Mouse (Mus musculus) testis, adult 2 months (tissue): Measurements from ENCODE around the gene Usp44. TPM values are rescaled to one million over a fixed set of nuclear protein-coding genes. Genes with fewer than 3 reads are reported as not detected.

Experiments
- H3K27ac ChIP-seq: fragments of 200-500 bp; 2 replicates; pipeline ENCODE4 v1.5.1; 2012; ENCODE audit warnings: low read depth, low read length; ENCODE audit not compliant: control insufficient read depth, insufficient read depth
- H3K27me3 ChIP-seq: fragments of 200-500 bp; 2 replicates; pipeline ENCODE4 v1.6.1; 2012; ENCODE audit warnings: mild to moderate bottlenecking, low read length, moderate library complexity; ENCODE audit not compliant: control insufficient read depth, insufficient read depth
- H3K36me3 ChIP-seq: fragments of 200-500 bp; 2 replicates; pipeline ENCODE4 v1.6.1; 2012; ENCODE audit warnings: mild to moderate bottlenecking, low read length; ENCODE audit not compliant: control insufficient read depth, insufficient read depth
- H3K4me1 ChIP-seq: fragments of 200-500 bp; 2 replicates; pipeline ENCODE4 v1.6.1; 2012; ENCODE audit warnings: low read length; ENCODE audit not compliant: control insufficient read depth, insufficient read depth
- H3K4me3 ChIP-seq: fragments of 200-500 bp; 2 replicates; pipeline ENCODE4 v1.5.1; 2012; ENCODE audit warnings: low read depth, mild to moderate bottlenecking, low read length, moderate library complexity, mixed read lengths; ENCODE audit not compliant: control insufficient read depth
- CTCF ChIP-seq: fragments of 200-500 bp; IDR thresholded peaks from 2 replicates; pipeline ENCODE4 v1.5.1; 2012; ENCODE audit warnings: low read depth, mild to moderate bottlenecking, inconsistent platforms, low read length, moderate library complexity; ENCODE audit not compliant: control insufficient read depth, insufficient read depth, insufficient replicate concordance
- POLR2A ChIP-seq: fragments of 200-500 bp; IDR thresholded peaks from 2 replicates; pipeline ENCODE4 v1.6.1; 2012; ENCODE audit warnings: low read depth, mild to moderate bottlenecking, inconsistent platforms, low read length, moderate library complexity; ENCODE audit not compliant: control insufficient read depth
- polyA plus RNA-seq: library from polyadenylated mRNA; depleted of rRNA; stranded (reverse); fragments of >200 nt; gene quantifications from 2 replicates; pipeline ENCODE4 v1.2.3, GENCODE M21; 2012

The Usp44 gene
- polyA plus RNA-seq, 1 experiment = 122 TPM

DNA sequence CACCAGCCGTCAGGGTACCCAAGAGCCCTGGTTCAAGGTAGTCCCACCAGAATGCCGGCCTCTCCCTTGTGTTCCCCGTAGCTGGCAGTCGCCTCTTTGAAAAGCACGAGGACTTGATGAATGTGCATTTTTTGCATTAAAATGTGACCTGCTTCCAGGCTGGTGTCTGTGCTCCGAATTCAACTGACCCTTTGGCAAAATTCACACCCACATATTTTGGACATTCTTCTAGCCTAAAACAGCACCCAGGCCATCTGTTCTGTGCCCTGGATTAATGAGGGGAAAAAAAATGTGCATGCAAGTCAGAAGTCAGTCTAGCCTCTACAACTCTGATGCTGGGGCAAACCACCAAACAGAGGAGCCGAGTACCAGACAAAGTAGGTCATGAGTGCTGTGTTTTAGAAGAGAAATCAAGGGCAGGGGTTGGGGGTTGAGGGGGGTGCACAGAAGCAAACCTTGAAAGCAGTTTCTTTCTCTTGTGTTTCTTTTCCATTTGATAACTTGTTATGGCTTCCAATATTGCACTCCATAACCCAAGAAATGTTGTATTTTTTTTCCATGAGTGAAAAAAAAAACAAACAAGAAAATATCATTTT is 20.7 kb upstream of the Usp44 start:
- Histone ChIP-seq H3K27ac (no peak overlapping the region), H3K36me3 (no peaks in the 10 kb centered on the region), H3K4me3 (no peak overlapping the region), H3K27me3 (no peaks in the 10 kb centered on the region), H3K4me1 (no peaks in the 10 kb centered on the region)
- TF ChIP-seq CTCF (no peak), POLR2A (no peak)

DNA sequence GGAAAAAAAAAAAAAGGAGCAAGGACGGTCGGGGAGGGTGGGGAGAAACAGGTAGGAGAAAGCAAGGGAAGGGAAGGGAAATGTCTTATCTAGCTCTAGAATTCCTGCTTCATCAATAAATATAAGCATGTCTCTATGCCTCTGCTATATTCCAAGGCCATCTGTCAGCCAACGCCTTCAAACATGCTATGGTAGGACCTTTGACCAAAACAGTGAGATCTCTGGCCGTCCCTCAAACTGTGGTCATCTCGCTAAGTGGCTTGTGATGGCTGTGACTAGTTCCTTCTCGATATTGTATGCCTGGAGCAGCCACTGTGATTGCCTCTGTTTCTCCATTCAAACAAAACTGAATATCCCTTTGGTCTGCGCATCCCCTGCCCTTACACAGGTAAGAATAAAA is 19.3 kb upstream of the Usp44 start:
- TF ChIP-seq CTCF (no peak), POLR2A (no peak)
- Histone ChIP-seq H3K4me1 (no peaks in the 10 kb centered on the region), H3K27ac (no peak overlapping the region), H3K4me3 (no peak overlapping the region), H3K27me3 (no peaks in the 10 kb centered on the region), H3K36me3 (no peaks in the 10 kb centered on the region)

DNA sequence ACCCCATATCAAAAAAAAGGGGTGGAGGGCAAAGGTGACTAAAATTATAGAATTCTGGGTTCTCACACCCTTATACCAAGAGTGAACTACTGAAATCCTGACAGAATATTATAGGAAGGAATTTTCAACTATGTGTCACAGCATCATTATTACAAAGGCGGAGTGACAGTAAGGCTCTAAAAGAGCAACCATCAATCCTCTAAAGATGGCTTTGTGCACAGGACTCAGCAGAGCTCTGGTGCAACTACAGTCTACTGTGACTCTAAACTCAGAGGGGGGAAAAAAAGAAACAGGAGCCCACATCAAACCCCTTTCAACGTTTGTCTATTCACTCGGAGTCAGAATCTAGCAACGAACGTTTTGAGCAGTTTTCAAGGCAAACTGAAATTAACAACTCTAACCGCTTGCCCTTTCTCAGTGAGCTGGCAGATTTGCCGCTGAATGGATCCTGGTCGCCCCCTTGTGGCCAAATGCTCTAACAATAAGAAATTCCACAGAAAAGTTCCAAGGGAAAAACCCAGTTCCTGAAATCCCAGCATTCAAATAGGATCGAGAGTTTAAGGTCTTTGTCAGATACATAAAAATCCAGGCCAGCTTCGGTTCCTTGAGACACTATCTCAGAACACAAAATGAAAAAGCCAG is 18.5 kb upstream of the Usp44 start:
- H3K36me3 ChIP-seq = no peaks in the 10 kb centered on the region
- H3K27me3 ChIP-seq = no peaks in the 10 kb centered on the region
- H3K4me3 ChIP-seq = no peak overlapping the region
- no peaks in the 10 kb centered on the region for H3K4me1 ChIP-seq
- no peak overlapping the region for H3K27ac ChIP-seq
- TF ChIP-seq POLR2A (no peak), CTCF (peak; percentile 72; the same call in 1 of the 2 replicates)

DNA sequence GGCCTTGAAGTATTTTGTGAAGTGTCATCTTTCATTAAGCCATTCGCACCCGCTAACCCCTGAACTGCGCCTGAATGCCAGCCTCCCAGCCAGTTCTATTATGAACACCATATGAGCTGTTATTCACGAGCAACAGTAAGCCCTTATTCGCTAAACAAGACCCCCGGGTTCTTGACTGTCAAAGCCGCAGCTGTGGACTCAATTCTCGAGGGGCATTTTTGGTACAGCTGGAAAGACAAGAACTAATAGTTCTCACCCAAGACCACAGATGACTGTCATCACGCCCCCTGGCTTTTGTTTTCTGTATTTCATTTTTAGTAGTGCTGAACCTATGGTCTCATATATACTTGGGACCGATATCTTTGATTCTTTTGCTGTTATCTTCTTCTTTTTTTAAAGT is 17.6 kb upstream of the Usp44 start:
- H3K27ac ChIP-seq = no peak overlapping the region
- H3K4me1 ChIP-seq = no peaks in the 10 kb centered on the region
- H3K36me3 ChIP-seq = no peaks in the 10 kb centered on the region
- no peaks in the 10 kb centered on the region for H3K27me3 ChIP-seq
- no peak for TF ChIP-seq CTCF
- no peak for TF ChIP-seq POLR2A
- H3K4me3 ChIP-seq = no peak overlapping the region

DNA sequence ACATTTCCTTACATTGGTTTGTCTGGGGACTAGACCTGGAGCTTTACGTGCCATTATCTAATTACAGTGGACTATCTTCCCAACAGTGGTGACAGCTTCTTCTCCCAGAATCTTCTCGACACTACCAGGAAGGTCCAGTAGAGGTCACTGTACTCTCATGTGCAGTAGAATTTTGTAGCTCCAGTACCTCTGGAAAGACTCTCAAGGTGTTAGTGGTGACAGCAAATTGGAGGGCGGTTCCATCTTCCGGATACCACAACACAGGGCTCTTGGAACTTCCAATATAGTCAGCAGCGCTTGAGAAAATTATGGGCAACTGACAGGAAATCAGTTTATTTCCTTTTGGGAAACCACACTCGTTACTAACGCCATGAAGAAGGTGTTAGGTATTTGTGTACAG is 12.7 kb upstream of the Usp44 start:
- Histone ChIP-seq H3K4me3 (peak overlapping the region; percentile 86), H3K27ac (no peak overlapping the region), H3K27me3 (no peaks in the 10 kb centered on the region), H3K4me1 (peaks cover 4% of the 10 kb centered on the region), H3K36me3 (no peaks in the 10 kb centered on the region)
- TF ChIP-seq CTCF (no peak), POLR2A (no peak)

DNA sequence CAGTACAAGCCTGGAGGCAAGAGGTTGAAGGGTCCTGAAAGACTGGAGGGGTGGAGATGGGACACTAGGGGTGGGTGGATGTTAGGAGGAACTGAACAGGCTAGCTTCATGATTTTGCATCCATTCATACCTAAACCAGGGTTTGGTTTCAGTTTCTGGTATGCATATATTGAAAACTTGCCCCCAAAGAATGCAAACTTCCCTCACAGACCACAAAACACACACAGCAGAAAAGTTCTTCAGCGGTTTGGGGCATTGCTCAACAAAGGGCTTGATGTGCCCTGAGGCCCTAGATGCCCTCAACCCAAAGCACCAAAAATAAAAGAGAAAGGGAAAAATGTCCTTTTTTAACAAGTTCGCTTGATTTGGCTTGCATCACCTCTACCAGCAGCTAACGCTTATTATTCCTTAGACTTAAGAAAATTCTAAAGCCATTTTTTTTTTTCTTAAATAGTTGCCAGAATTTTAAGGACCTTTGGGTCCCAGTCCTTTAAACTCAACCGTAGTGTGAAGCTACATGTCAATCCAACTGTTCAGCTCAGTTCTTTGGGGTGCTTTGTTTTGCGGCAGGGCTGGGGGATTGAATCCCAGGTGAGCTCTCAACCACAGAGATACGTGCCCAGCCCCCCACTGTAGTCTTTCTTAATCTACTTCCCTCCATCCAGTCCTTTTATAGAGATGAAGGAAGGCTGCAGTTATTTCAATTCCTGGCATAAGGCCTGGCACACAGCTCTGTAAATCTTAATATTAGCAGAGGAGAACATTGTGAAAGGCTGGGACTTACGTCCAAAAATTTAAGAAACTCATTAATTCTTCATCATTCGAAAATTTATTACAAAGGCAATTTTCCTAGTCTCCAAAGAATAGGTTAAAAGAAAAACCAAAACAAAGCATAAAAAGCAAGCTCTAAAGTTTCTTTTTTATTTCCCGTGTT is 1.2 kb upstream of the Usp44 start:
- peaks cover 12% of the 10 kb centered on the region for H3K4me1 ChIP-seq
- no peak overlapping the region for H3K27ac ChIP-seq
- no peaks in the 10 kb centered on the region for H3K36me3 ChIP-seq
- no peaks in the 10 kb centered on the region for H3K27me3 ChIP-seq
- TF ChIP-seq POLR2A = no peak
- no peak for TF ChIP-seq CTCF
- no peak overlapping the region for H3K4me3 ChIP-seq
